Mouse (Mus musculus) common myeloid progenitor, adult 5-6 weeks (primary cell): ENCODE data around the gene Emc9. TPM values are rescaled to one million over a fixed set of nuclear protein-coding genes. Genes with fewer than 3 reads are reported as not detected.

ENCODE experiments used
- ATAC-seq: replicated peaks from 2 replicates; pipeline ENCODE4 v1.8.0; 2016; ENCODE audit warnings: low read depth, mild to moderate bottlenecking, moderate TSS enrichment, inconsistent platforms; ENCODE audit not compliant: poor library complexity, severe bottlenecking
- total RNA-seq: library from RNA; stranded (forward); fragments of 200-1000, 187-1606 nt; gene quantifications from 2 replicates; pipeline ENCODE4 v1.2.3, GENCODE M21; 2017

The Emc9 gene
- total RNA-seq = 19.1 and 24.3 TPM in 2 replicates

DNA sequence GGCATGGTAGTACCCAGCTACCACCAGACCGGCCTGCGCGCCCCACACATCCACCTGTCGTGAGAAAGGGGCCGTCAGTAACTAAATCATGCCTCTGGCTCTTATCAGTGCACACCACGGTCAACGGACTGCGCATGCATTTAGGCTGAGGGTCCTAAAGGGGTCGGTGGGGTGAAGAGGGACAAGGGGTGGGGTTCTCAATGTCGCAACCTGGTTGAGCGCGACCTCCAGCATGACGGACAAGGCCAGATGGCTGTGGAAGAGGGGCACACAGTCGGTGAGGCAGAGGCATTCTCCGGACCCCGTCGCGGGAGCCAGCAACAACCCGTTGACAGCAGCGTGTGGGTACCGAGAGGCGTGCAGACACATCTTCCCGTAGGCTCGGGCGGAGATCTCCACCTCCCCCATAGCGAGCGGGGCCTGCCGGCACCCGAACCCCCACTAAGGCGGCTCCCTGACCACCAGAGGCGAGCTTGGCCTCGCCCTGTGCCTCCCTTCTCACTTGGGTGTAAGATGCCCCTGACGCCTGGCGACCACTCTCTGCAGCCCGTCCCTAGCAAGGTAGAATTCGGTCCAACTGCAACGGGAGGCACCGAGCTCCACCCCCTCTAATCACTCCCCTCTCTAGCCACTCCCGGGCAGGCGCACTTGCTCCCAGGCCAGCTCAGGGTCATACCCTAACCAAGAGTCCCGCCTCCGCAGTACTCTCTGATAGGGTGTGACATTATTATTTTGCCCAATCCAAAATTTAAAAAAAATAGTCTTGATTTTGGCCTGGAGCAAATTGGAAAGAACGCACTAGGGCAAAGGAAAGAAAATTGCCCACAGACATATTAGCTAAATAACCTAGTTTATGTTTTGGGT, at the start of gene Emc9:
Gene Emc9 (minus strand): TSS at position 601 of the 864 bp plus-strand sequence.
- peak; percentile 86 for ATAC-seq

- ATAC-seq = peak; percentile 75
These were observed 44.2 kb upstream of the Emc9 start for GRCm38 (mm10) chr14:55629312-55629711.

- ATAC-seq = no peak
These were observed 43.1 kb upstream of the Emc9 start for GRCm38 (mm10) chr14:55628077-55628827.

DNA sequence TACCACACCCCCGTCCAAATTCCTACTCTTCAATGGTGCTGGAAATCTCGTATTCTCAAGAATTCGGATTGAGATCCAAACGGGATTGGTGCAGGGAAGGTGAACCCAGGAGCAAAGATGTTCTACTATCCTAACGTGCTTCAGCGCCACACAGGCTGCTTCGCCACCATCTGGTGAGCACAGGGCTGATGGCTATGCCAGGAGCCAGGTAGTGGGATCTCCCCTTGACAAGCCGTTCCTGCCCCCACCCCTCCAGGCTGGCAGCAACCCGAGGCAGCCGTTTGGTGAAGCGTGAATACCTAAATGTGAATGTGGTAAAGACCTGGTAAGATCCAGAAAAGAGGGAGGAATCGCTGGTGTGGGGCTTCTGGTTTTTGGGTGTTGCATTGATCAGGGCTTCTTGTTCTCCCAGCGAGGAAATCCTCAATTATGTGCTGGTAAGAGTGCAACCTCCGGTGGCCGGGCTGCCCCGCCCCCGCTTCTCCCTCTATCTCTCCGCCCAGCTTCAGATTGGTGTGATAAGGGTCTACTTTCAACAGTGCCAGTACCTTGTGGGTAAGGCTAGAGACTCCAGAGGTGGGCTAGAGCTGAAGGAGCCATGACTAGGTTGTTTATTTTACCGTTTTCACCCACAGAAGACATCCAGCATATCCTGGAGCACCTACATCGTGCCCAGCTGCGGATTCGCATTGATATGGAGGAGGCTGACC, 33.5 kb upstream of the Emc9 start:
- ATAC-seq = peak; percentile 63

- ATAC-seq = peak; percentile 79
These were observed 32.7 kb upstream of the Emc9 start, which contains the start of gene Rec8 for GRCm38 (mm10) chr14:55617822-55618221. TSS of gene Rec8 (plus strand) at chr14:55618037.

DNA sequence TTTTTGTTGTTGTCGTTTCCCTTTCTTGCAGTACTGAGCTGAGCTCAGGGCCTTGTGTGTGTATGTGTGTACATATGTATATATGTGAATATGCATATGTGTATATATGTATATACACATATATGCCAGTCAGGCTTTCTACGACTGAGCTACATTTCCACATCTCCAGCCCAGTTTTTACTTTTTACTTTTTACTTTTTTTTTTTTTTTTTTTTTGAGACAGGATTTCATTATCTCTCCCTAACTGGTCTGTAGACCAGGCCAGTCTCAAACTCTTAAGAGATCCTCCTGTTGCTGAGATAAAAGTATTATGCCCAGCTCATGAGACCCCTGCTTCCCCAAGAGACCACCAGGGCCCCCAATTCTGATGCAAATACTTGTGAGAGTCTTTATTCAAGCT, 31.7 kb upstream of the Emc9 start:
- ATAC-seq = no peak

DNA sequence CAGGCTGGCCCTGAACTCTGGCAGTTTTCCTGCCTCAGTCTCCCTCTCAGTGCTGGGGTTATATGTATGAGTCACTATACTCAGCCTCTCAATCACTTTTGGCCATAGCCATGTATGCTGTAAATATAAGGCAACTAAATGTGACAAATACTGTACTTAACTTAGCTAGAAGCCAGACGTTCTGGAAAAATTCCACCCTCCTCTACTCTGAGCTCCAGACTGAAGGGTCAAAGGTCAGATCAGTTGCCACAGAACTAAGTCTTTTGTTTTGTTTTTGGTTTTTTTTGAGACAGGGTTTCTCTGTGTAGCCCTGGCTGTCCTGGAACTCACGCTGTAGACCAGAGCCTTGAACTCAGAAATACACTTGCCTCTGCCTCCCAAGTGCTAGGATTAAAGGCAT, 30.8 kb upstream of the Emc9 start:
- no peak for ATAC-seq

DNA sequence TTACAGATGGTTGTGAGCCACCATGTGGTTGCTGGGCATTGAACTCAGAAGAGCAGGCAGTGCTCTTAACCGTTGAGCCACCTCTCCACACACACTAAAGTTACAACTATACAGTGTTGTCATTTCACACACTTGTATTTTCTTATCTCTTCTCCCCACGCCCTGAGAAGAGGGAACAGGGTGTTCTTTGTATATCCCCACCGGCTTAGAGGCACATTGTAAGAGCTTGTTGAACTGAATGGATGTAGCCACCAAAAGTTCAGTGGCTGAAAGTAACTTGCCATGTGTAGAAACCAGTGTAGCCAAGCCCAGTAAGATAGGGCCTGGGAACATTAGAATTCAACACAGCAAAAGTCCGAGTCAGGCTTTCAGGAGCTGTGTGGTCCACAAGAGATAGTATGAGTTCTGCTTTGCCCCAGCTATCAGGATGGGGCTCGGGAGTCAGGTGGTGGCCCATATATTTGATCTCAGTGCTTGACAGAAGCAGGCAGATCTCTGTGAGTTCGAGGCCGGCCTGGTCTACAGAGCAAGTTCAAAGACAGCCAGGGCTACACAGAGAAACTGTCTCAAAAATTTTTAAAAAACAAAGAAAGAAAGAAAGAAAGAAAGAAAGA, 29.6 kb upstream of the Emc9 start:
- peak; percentile 13; the same call in 1 of the 2 replicates for ATAC-seq

GRCm38 (mm10) chr14:55613346-55613745, 28.2 kb upstream of the Emc9 start:
- no peak for ATAC-seq

DNA sequence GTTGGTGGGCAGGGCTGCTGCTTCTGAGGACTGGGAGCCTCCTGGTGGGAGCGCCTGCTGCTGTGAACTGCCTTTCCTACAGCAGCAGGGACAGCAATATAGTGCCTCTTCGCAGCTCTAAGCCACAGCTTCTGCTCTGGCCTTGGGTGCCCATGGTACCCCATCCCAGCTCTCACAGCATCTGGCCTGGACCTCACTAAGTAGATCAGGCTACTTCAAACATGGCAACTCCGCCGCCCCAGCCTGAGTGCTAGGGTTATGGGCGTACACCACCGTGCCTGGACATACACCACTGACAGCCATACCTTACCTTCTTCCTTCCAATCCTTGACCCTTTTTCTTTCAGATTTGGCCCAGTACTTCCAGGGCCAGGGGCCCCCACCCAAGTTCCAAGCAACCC, 23.2 kb upstream of the Emc9 start:
- ATAC-seq = no peak

- ATAC-seq = no peak
These were observed 20.8 kb upstream of the Emc9 start for GRCm38 (mm10) chr14:55605743-55606459.

DNA sequence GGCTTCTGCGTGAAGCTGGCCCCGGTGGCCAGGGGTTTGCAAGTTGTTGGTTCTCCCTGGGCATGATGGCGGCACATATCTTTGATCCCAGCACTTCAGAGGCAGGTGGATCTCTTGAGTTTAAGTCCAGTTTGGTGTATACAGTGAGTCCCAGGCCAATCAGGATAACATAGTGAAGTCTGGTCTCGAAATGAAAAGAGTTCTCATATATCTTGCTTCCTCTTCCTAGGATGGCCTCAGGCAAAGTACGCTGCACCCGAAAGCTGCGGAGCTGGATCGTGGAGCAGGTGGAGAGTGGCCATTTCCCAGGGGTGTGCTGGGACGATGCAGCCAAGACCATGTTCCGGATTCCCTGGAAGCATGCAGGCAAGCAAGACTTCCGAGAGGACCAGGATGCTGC, 19.7 kb upstream of the Emc9 start:
- ATAC-seq = no peak

DNA sequence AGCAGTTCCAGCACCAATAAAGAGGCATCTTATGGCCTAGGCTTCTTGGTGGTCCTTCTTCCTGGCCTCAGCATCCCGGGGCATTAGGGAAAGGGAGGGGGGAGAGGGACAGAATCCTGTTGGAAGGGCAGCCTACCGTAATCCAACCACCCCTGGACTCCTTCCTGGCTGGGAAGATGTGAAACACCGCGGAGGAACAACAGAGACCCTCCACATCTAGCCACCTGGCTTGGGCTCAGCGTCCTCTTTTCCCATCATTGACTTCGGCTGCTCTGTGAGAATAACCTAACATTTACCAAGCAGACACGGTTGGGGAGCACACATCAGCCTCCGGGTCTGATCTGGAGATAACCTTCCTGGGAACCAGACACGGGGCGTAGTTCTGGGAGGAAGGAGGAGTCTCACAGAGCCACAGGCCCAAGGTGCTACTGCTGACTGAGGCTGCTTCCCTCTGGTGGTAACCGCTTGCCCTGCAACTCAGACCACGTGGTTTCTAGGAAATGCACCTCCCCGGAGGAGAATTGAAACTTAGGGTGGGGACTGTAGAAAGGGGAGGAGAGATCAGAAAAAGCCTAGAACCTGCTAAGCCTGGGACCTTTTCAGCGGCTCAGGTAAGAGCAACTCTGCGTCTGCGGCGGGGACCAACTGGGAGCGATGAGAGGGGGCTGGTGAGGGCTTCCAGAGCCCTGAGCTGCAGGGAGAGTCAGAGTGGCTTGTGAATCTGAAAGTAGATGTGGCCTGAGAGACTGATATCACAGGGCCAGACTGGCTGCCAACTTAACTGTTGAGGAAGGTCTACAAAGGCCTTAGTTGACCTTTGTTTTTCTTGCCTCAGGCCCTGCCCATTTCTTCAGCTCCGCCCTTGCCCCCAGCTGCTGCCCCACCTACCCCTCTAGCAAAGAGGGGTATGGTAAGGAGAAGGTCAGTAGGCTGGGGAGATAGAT, 18.8 kb upstream of the Emc9 start:
- ATAC-seq = peak; percentile 93

DNA sequence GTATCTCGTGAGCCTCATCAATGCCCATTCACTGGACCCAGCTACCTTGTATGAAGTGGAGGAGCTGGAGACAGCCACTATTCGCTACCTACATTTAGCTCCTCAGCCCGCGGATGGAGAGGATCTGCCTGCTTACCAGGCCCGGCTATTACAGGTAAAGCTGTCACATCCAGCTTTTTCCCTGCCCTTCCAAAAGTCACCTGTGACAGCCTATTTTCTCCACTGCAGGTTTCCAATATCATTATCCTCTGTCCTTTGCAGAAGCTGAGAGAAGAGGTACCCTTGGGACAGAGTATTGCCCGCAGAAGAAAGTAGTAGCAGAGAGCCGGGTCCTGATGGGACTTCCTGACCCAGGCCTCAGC, 18.1 kb upstream of the Emc9 start, which contains the start of gene Irf9:
Gene Irf9 (plus strand): TSS at position 301 of the 362 bp plus-strand sequence.
- 0 out of 2 replicates have a peak, but pooled peaks have one; percentile 16 for ATAC-seq

GRCm38 (mm10) chr14:55598521-55599390, 13.7 kb upstream of the Emc9 start:
- no peak for ATAC-seq

DNA sequence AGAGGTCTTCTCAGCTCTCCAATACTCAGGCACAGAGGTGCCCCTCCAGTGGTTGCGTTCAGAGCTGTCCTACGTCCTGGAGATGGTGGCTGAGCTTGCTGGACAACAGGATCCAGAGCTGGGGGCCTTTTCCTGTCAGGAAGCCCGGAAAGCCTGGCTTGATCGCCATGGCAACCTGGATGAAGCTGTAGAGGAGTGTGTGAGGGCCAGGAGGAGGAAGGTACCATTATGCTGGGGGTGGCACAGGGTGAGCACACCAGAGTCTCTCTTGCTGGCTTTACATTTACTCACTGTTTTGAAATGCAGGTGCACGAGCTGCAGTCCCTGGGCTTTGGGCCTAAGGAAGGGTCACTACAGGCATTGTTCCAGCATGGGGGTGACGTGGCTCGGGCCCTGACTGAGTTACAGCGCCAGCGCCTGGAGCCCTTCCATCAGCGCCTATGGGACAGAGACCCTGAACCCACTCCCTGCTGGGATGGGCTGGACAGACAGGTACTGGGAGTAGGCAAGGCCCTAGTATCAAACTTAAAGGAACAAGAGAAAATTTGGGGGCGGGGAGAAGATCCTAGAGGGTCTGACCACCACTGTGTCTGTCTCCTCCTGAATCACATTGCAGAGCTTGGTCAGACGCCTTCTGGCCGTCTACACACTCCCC, 11.1 kb upstream of the Emc9 start:
- ATAC-seq = no peak

- no peak for ATAC-seq
These were observed 7.1 kb upstream of the Emc9 start for GRCm38 (mm10) chr14:55592226-55592625.
